ENCODE assay signal across 20 mouse cellular contexts in the genomic region with DNA sequence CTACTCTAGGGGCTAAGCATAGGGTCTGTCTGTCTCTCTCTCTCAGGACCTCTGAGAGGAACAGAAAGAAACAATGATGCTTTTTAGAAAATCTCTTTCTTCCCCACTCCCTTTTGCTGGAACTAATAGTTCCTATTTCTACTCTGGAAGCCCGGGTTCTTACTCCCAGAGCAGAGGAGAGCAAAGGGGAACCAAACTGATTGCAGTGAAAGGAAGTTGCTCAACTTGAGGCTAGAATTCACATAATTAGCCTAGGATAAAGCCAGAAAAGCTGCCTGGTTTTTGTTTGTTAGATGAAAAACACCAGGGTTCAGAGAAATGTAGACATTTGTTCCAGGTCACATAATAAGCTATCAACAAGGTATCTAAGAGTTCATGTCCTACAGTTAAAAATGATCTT. TPM values are rescaled to one million over a fixed set of nuclear protein-coding genes. Genes with fewer than 3 reads are reported as not detected.
A peak's percentile ranks its signal among the peaks of the same experiment; 100 is the strongest.
DNase-seq lines count a peak whose midpoint lies in the region; ATAC-seq and TF ChIP-seq lines count a peak whose summit lies in the region.
"Had no signal": no experiment of that assay in that cellular context is flagged by ENCODE, and none has a peak within 500 bp of the region (broad histone marks: within the 10 kb centered on the region; RNA-seq: fewer than 3 reads in every experiment).

No protein-coding gene starts in this region.

- intact Hi-C loops in gastrocnemius, adult 2 months (cut with DNase I) = loop anchor here (5.0 kb wide), 1 partner anchor 179 kb away; a partner anchor contains a TSS

- H3K36me3 ChIP-seq in megakaryocyte, embryonic 14.5 days (replicated peaks; ENCODE audit: low read length) = peaks cover 40% of the 10 kb centered on the region
- no peaks in the 10 kb centered on the region for H3K36me3 ChIP-seq in midbrain, postnatal 0 days (ENCODE audit: insufficient read depth, low read length)
- H3K36me3 ChIP-seq: heart, embryonic 15.5 days; hindbrain, embryonic 13.5 days; intestine, embryonic 15.5 days; kidney, embryonic 15.5 days; limb, embryonic 12.5 days had no signal

- no peak overlapping the region for H3K4me2 ChIP-seq in midbrain, postnatal 0 days (ENCODE audit: low read depth, low read length, poor library complexity, severe bottlenecking)
- H3K4me2 ChIP-seq: heart, embryonic 15.5 days; hindbrain, embryonic 13.5 days; intestine, embryonic 15.5 days; kidney, embryonic 15.5 days; limb, embryonic 12.5 days; midbrain, embryonic 11.5 days had no signal

- peak overlapping the region; percentile 59 for H3K27ac ChIP-seq in gastrocnemius, adult 2 months
- peak overlapping the region; percentile 90; the same call in 1 of the 2 replicates for H3K27ac ChIP-seq in embryonic fibroblast, embryonic 13.5 days (ENCODE audit: insufficient read depth, low read length)
- no peak overlapping the region for H3K27ac ChIP-seq in midbrain, postnatal 0 days (ENCODE audit: low read depth, low read length)
- H3K27ac ChIP-seq: heart, embryonic 15.5 days; hindbrain, embryonic 13.5 days; intestine, embryonic 15.5 days; kidney, embryonic 15.5 days; layer of hippocampus, adult 2 months; limb, embryonic 12.5 days had no signal

- WGBS in midbrain, postnatal 0 days = 85% methylated on average over 1 of the region's 1 CpGs

- no peak overlapping the region for H3K4me3 ChIP-seq in gastrocnemius, adult 2 months
- no peak overlapping the region for H3K4me3 ChIP-seq in embryonic fibroblast, embryonic 13.5 days (ENCODE audit: insufficient read depth, low read length)
- H3K4me3 ChIP-seq in megakaryocyte, embryonic 14.5 days (replicated peaks) = peak overlapping the region; percentile 88
- H3K4me3 ChIP-seq in midbrain, postnatal 0 days (ENCODE audit: low read depth, low read length) = no peak overlapping the region
- H3K4me3 ChIP-seq: heart, embryonic 15.5 days; hindbrain, embryonic 13.5 days; intestine, embryonic 15.5 days; kidney, embryonic 15.5 days; layer of hippocampus, adult 2 months; limb, embryonic 12.5 days had no signal

- H3K9me3 ChIP-seq in megakaryocyte, embryonic 14.5 days = 0 out of 2 replicates have a peak, but pooled peaks cover 7% of the 10 kb centered on the region
- H3K9me3 ChIP-seq in midbrain, postnatal 0 days (ENCODE audit: low read length) = no peaks in the 10 kb centered on the region
- H3K9me3 ChIP-seq: heart, embryonic 15.5 days; hindbrain, embryonic 13.5 days; intestine, embryonic 15.5 days; kidney, embryonic 15.5 days; limb, embryonic 12.5 days had no signal

- H3K27me3 ChIP-seq in megakaryocyte, embryonic 14.5 days (replicated peaks) = peaks cover 18% of the 10 kb centered on the region
- H3K27me3 ChIP-seq in midbrain, postnatal 0 days (ENCODE audit: insufficient read depth, low read length) = no peaks in the 10 kb centered on the region
- H3K27me3 ChIP-seq: heart, embryonic 15.5 days; hindbrain, embryonic 13.5 days; intestine, embryonic 15.5 days; kidney, embryonic 15.5 days; limb, embryonic 12.5 days had no signal

- no peak for TF ChIP-seq CTCF in gastrocnemius, adult 2 months (IDR thresholded peaks at IDR 0.05)
- no peak for TF ChIP-seq CTCF in embryonic fibroblast, embryonic 13.5 days (IDR thresholded peaks at IDR 0.05; ENCODE audit: borderline replicate concordance, insufficient read depth, low read length)
- no peak for TF ChIP-seq CTCF in midbrain, postnatal 0 days (IDR thresholded peaks at IDR 0.05)

- no peak overlapping the region for H3K9ac ChIP-seq in midbrain, postnatal 0 days (replicated peaks; ENCODE audit: low read length, poor library complexity, severe bottlenecking)
- H3K9ac ChIP-seq: heart, embryonic 15.5 days; hindbrain, embryonic 13.5 days; intestine, embryonic 15.5 days; kidney, embryonic 15.5 days; limb, embryonic 12.5 days had no signal

- ATAC-seq in midbrain, postnatal 0 days (ENCODE audit: low FRiP score) = no peak
- ATAC-seq: intestine, embryonic 15.5 days had no signal

- no peak for DNase-seq in gastrocnemius, adult 2 months
- DNase-seq in gastrocnemius, adult 18-20 months (ENCODE audit: low spot score) = no peak
- DNase-seq in 416B (ENCODE audit: low read depth) = peak; percentile 42
- DNase-seq in spleen, adult 12 weeks (ENCODE audit: low spot score) = no peak
- DNase-seq in layer of hippocampus, adult 18-20 months (ENCODE audit: low spot score in 2 of 2) = no peak
- DNase-seq in midbrain, postnatal 0 days (ENCODE audit: low spot score) = no peak
- DNase-seq: cerebellum, postnatal 10 days; gastrocnemius, postnatal 36 days; lung, postnatal 10 days; right cerebral cortex, postnatal 25 days; thymus, postnatal 36 days had no signal

- H3K4me1 ChIP-seq in embryonic fibroblast, embryonic 13.5 days (ENCODE audit: control insufficient read depth, insufficient read depth, low read length) = peaks cover 9% of the 10 kb centered on the region; the same call in 1 of the 2 replicates
- peaks cover 57% of the 10 kb centered on the region for H3K4me1 ChIP-seq in megakaryocyte, embryonic 14.5 days
- no peaks in the 10 kb centered on the region for H3K4me1 ChIP-seq in midbrain, postnatal 0 days (ENCODE audit: insufficient read depth, low read length)
- H3K4me1 ChIP-seq: intestine, embryonic 15.5 days; limb, embryonic 12.5 days had no signal

- TF ChIP-seq POLR2A in embryonic fibroblast, embryonic 13.5 days (IDR thresholded peaks at IDR 0.05; ENCODE audit: low read depth, low read length) = no peak

RNA-seq across cellular contexts. Expression of a gene that starts 2.7 kb away (rescaled TPM):
- 1 to 10 TPM; 4.2 to 4.7 TPM for total RNA-seq in gastrocnemius, adult 2 months (2021)
- total RNA-seq in gastrocnemius, adult 18-20 months (2021) = 1 to 10 TPM; 2.6 to 3.8 TPM
- 58.1 and 65.0 TPM in 2 replicates for polyA plus RNA-seq in embryonic fibroblast, embryonic 13.5 days (2011; ENCODE audit: insufficient read length, low read depth, missing spikeins)
- polyA plus RNA-seq in megakaryocyte, embryonic 14.5 days (2012; ENCODE audit: insufficient read depth, low replicate concordance) = 5.2 and 16.4 TPM in 2 replicates
- 10 to 100 TPM; 26.0 to 29.3 TPM for total RNA-seq in layer of hippocampus, adult 18-20 months (2021)
- 51.3 and 55.6 TPM in 2 replicates for total RNA-seq in midbrain, postnatal 0 days (2014; rRNA removed)
- polyA plus RNA-seq in midbrain, postnatal 0 days (2015; fragmentation: Nextera tagmentation; extraction: Ambion mirVana) = 40.2 and 41.8 TPM in 2 replicates

RNA-seq across cellular contexts. Expression of a gene that starts 33.2 kb away (rescaled TPM):
- 10 to 100 TPM; 21.2 to 26.8 TPM for total RNA-seq in gastrocnemius, adult 2 months (2021)
- total RNA-seq in gastrocnemius, adult 18-20 months (2021) = 10 to 100 TPM; 19.6 to 23.1 TPM
- polyA plus RNA-seq in embryonic fibroblast, embryonic 13.5 days (2011; ENCODE audit: insufficient read length, low read depth, missing spikeins) = 36.8 and 57.9 TPM in 2 replicates
- polyA plus RNA-seq in megakaryocyte, embryonic 14.5 days (2012; ENCODE audit: insufficient read depth, low replicate concordance) = 16.4 and 19.2 TPM in 2 replicates
- 10 to 100 TPM; 49.7 to 51.5 TPM for total RNA-seq in layer of hippocampus, adult 18-20 months (2021)
- 20.4 and 24.7 TPM in 2 replicates for total RNA-seq in midbrain, postnatal 0 days (2014; rRNA removed)
- 11.5 and 12.4 TPM in 2 replicates for polyA plus RNA-seq in midbrain, postnatal 0 days (2015; fragmentation: Nextera tagmentation; extraction: Ambion mirVana)

RNA-seq across cellular contexts. Expression of a gene that starts 33.2 kb away (rescaled TPM):
- 10 to 100 TPM; 13.2 to 13.6 TPM for total RNA-seq in gastrocnemius, adult 2 months (2021)
- total RNA-seq in gastrocnemius, adult 18-20 months (2021) = 10 to 100 TPM; 13.4 to 16.7 TPM
- polyA plus RNA-seq in embryonic fibroblast, embryonic 13.5 days (2011; ENCODE audit: insufficient read length, low read depth, missing spikeins) = 23.5 and 30.6 TPM in 2 replicates
- polyA plus RNA-seq in megakaryocyte, embryonic 14.5 days (2012; ENCODE audit: insufficient read depth, low replicate concordance) = 4.0 and 8.8 TPM in 2 replicates
- 10 to 100 TPM; 15.4 to 20.8 TPM for total RNA-seq in layer of hippocampus, adult 18-20 months (2021)
- 23.6 and 29.9 TPM in 2 replicates for total RNA-seq in midbrain, postnatal 0 days (2014; rRNA removed)
- 31.2 and 33.4 TPM in 2 replicates for polyA plus RNA-seq in midbrain, postnatal 0 days (2015; fragmentation: Nextera tagmentation; extraction: Ambion mirVana)

RNA-seq across cellular contexts. Expression of a gene that starts 53.1 kb away (rescaled TPM):
- 1 to 10 TPM; 2.5 TPM for total RNA-seq in gastrocnemius, adult 2 months (2021)
- 1 to 10 TPM; 1.9 to 3.8 TPM for total RNA-seq in gastrocnemius, adult 18-20 months (2021)
- 20.6 and 22.4 TPM in 2 replicates for polyA plus RNA-seq in embryonic fibroblast, embryonic 13.5 days (2011; ENCODE audit: insufficient read length, low read depth, missing spikeins)
- 1.9 and 3.3 TPM in 2 replicates for polyA plus RNA-seq in megakaryocyte, embryonic 14.5 days (2012; ENCODE audit: insufficient read depth, low replicate concordance)
- 1 to 10 TPM; 2.3 to 2.6 TPM for total RNA-seq in layer of hippocampus, adult 18-20 months (2021)
- 6.2 and 9.4 TPM in 2 replicates for total RNA-seq in midbrain, postnatal 0 days (2014; rRNA removed)
- 6.1 and 6.9 TPM in 2 replicates for polyA plus RNA-seq in midbrain, postnatal 0 days (2015; fragmentation: Nextera tagmentation; extraction: Ambion mirVana)

RNA-seq across cellular contexts. Expression of a gene that starts 53.2 kb away (rescaled TPM):
- 10 to 100 TPM; 55.6 to 63.7 TPM for total RNA-seq in gastrocnemius, adult 2 months (2021)
- total RNA-seq in gastrocnemius, adult 18-20 months (2021) = 10 to 100 TPM; 55.7 to 58.4 TPM
- polyA plus RNA-seq in embryonic fibroblast, embryonic 13.5 days (2011; ENCODE audit: insufficient read length, low read depth, missing spikeins) = 47.0 and 62.6 TPM in 2 replicates
- 21.1 TPM in 1 of 2 replicates, not detected in the other for polyA plus RNA-seq in megakaryocyte, embryonic 14.5 days (2012; ENCODE audit: insufficient read depth, low replicate concordance)
- total RNA-seq in layer of hippocampus, adult 18-20 months (2021) = 10 to 100 TPM; 61.5 to 61.8 TPM
- 46.3 and 53.6 TPM in 2 replicates for total RNA-seq in midbrain, postnatal 0 days (2014; rRNA removed)
- polyA plus RNA-seq in midbrain, postnatal 0 days (2015; fragmentation: Nextera tagmentation; extraction: Ambion mirVana) = 67.1 and 75.0 TPM in 2 replicates
